Mouse (Mus musculus): ENCODE measurements around the gene Foxg1. TPM values are rescaled to one million over a fixed set of nuclear protein-coding genes. Genes with fewer than 3 reads are reported as not detected.
A peak's percentile ranks its signal among the peaks of the same experiment; 100 is the strongest.

Gene Foxg1
- polyA plus RNA-seq, 1 experiment from 2014 or later = 40.4 TPM

DNA sequence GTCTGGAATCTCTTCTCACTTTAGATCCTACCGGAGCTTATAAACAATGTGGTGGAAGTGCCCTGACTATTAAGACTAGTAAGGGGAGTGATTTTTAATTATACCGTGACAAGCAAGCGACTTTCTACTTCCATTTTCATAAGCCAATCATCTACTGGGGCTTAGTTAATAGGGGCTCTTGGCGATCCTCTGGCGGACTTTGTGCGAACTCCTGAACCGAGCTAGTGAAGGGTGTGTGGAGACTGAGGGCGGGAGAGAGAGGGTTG is 18.3 kb downstream of the Foxg1 start:
- Histone ChIP-seq H3K4me2 (ENCODE audit: low read depth, low read length, severe bottlenecking) (peak overlapping the region; percentile 93), H3K27ac (ENCODE audit: low read depth, low read length) (peak overlapping the region; percentile 100), H3K4me1 (replicated peaks; ENCODE audit: control insufficient read depth, insufficient read depth, low read length) (peaks cover 2% of the 10 kb centered on the region; the same call in 1 of the 2 replicates), H3K36me3 (ENCODE audit: control insufficient read depth, insufficient read depth, low read length) (no peaks in the 10 kb centered on the region), H3K27me3 (ENCODE audit: control insufficient read depth, insufficient read depth, low read length) (peaks cover 7% of the 10 kb centered on the region; the same call in 1 of the 2 replicates), H3K9ac (ENCODE audit: low read length) (peak overlapping the region; percentile 99), H3K9me3 (ENCODE audit: control insufficient read depth, low read length) (no peaks in the 10 kb centered on the region), H3K4me3 (ENCODE audit: low read depth, low read length) (peak overlapping the region; percentile 66)
- WGBS = under 1% methylated on average over 8 of the region's 8 CpGs
- no peak for DNase-seq (ENCODE audit: low spot score)
- peak; percentile 94 for ATAC-seq (replicated peaks; ENCODE audit: low FRiP score)

- Histone ChIP-seq H3K4me2 (ENCODE audit: low read depth, low read length, severe bottlenecking) (peak overlapping the region; percentile 93), H3K4me1 (replicated peaks; ENCODE audit: control insufficient read depth, insufficient read depth, low read length) (peaks cover 2% of the 10 kb centered on the region; the same call in 1 of the 2 replicates), H3K4me3 (ENCODE audit: low read depth, low read length) (peak overlapping the region; percentile 66), H3K9ac (ENCODE audit: low read length) (peak overlapping the region; percentile 99), H3K27me3 (ENCODE audit: control insufficient read depth, insufficient read depth, low read length) (peaks cover 7% of the 10 kb centered on the region; the same call in 1 of the 2 replicates), H3K36me3 (ENCODE audit: control insufficient read depth, insufficient read depth, low read length) (no peaks in the 10 kb centered on the region), H3K27ac (ENCODE audit: low read depth, low read length) (peak overlapping the region; percentile 100), H3K9me3 (ENCODE audit: control insufficient read depth, low read length) (no peaks in the 10 kb centered on the region)
- DNase-seq (ENCODE audit: low spot score) = peak; percentile 87
- WGBS = under 1% methylated on average over 67 of the region's 68 CpGs
- ATAC-seq (replicated peaks; ENCODE audit: low FRiP score) = peak; percentile 78
These were observed 18.8 kb downstream of the Foxg1 start for GRCm38 (mm10) chr12:49401119-49401795.

GRCm38 (mm10) chr12:49401796-49402130 is 19.3 kb downstream of the Foxg1 start:
- no peaks in the 10 kb centered on the region for H3K36me3 ChIP-seq (ENCODE audit: control insufficient read depth, insufficient read depth, low read length)
- no peak for ATAC-seq (replicated peaks; ENCODE audit: low FRiP score)
- H3K4me2 ChIP-seq (ENCODE audit: low read depth, low read length, severe bottlenecking) = peak overlapping the region; percentile 93
- H3K9ac ChIP-seq (ENCODE audit: low read length) = peak overlapping the region; percentile 99
- H3K9me3 ChIP-seq (ENCODE audit: control insufficient read depth, low read length) = no peaks in the 10 kb centered on the region
- peak overlapping the region; percentile 100 for H3K27ac ChIP-seq (ENCODE audit: low read depth, low read length)
- peak overlapping the region; percentile 66 for H3K4me3 ChIP-seq (ENCODE audit: low read depth, low read length)
- 2% methylated on average over 5 of the region's 5 CpGs for WGBS
- H3K4me1 ChIP-seq (replicated peaks; ENCODE audit: control insufficient read depth, insufficient read depth, low read length) = peaks cover 2% of the 10 kb centered on the region; the same call in 1 of the 2 replicates
- no peak for DNase-seq (ENCODE audit: low spot score)
- H3K27me3 ChIP-seq (ENCODE audit: control insufficient read depth, insufficient read depth, low read length) = peaks cover 5% of the 10 kb centered on the region; the same call in 1 of the 2 replicates

DNA sequence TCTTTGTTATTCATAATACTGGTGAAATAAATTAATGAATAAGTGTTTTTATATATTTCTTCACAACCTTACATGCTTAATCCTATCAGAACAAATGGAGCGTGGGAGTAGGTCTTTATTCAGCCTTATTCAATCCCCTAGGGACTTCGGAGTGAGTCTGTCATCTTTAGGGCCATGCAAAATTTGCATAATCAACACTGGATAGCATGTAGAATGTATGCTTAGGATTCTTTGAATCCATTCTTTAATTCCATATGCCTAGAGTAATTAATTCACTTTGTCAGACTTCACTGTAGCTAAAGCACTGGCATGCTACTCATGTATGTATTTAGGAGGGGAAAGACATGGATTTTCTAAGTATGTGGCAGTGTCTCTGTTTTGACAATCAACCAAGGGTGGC is 27.4 kb downstream of the Foxg1 start:
- Histone ChIP-seq H3K27me3 (ENCODE audit: control insufficient read depth, insufficient read depth, low read length) (no peaks in the 10 kb centered on the region), H3K9me3 (ENCODE audit: control insufficient read depth, low read length) (no peaks in the 10 kb centered on the region), H3K36me3 (ENCODE audit: control insufficient read depth, insufficient read depth, low read length) (no peaks in the 10 kb centered on the region), H3K9ac (ENCODE audit: low read length) (no peak overlapping the region), H3K27ac (ENCODE audit: low read depth, low read length) (peak overlapping the region; percentile 66; the same call in 1 of the 2 replicates), H3K4me2 (ENCODE audit: low read depth, low read length, severe bottlenecking) (no peak overlapping the region), H3K4me1 (replicated peaks; ENCODE audit: control insufficient read depth, insufficient read depth, low read length) (0 out of 2 replicates have a peak, but pooled peaks cover 3% of the 10 kb centered on the region), H3K4me3 (ENCODE audit: low read depth, low read length) (no peak overlapping the region)
- DNase-seq (ENCODE audit: low spot score) (no peak), ATAC-seq (replicated peaks; ENCODE audit: low FRiP score) (peak; percentile 86)
- WGBS = 27% methylated on average over 2 of the region's 2 CpGs

DNA sequence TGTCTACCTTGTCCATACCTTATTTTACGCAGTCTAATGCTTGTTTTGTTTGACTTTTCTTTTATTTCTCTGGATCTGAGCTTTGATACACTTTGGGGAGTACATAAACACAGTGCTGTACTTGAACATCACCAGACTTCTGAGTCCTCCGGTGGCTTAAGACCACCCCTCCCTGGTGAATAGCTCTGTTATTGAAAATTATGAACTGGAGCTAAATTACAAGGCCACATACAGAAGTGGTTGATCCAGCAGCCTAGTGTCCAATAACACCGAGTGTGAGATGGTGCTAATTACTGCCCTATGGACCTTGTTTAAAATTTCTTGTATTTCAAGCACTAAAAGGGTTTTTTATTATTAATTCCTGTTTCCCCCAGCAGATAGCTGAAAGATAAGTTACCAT is 35.5 kb downstream of the Foxg1 start:
- no peak overlapping the region for H3K27ac ChIP-seq (ENCODE audit: low read depth, low read length)
- ATAC-seq (replicated peaks; ENCODE audit: low FRiP score) (no peak), DNase-seq (ENCODE audit: low spot score) (no peak)
- 84% methylated on average over 3 of the region's 3 CpGs for WGBS
- no peak overlapping the region for H3K4me3 ChIP-seq (ENCODE audit: low read depth, low read length)
- no peaks in the 10 kb centered on the region for H3K4me1 ChIP-seq (replicated peaks; ENCODE audit: control insufficient read depth, insufficient read depth, low read length)
- no peaks in the 10 kb centered on the region for H3K36me3 ChIP-seq (ENCODE audit: control insufficient read depth, insufficient read depth, low read length)
- no peaks in the 10 kb centered on the region for H3K9me3 ChIP-seq (ENCODE audit: control insufficient read depth, low read length)
- no peak overlapping the region for H3K9ac ChIP-seq (ENCODE audit: low read length)
- H3K4me2 ChIP-seq (ENCODE audit: low read depth, low read length, severe bottlenecking) = no peak overlapping the region
- no peaks in the 10 kb centered on the region for H3K27me3 ChIP-seq (ENCODE audit: control insufficient read depth, insufficient read depth, low read length)

Other genes with a start within 250 kb of the Foxg1 start
- gene Gm43517, start 2.5 kb downstream of the Foxg1 start, polyA plus RNA-seq (2014; fragmentation: Nextera tagmentation; extraction: Ambion mirVana) = 1.3 and 1.4 TPM in 2 replicates

All from forebrain, embryonic 11.5 days (tissue).